Mouse (Mus musculus): ENCODE results near the gene Nrip2. TPM values are rescaled to one million over a fixed set of nuclear protein-coding genes. Genes with fewer than 3 reads are reported as not detected.
"Not testable (repeated sequence)": the region's sequence is repeated elsewhere in the genome, so short reads cannot be mapped to it uniquely, and the experiment has no call there.

Nrip2 gene
- polyA plus RNA-seq, 1 experiment from 2014 or later: 8.3 TPM

GRCm38 (mm10) chr6:128363007-128363825 is 35.9 kb upstream of the Nrip2 start:
- peak; percentile 1; the same call in 1 of the 2 replicates for ATAC-seq
- H3K27me3 ChIP-seq (replicated peaks; ENCODE audit: control insufficient read depth, insufficient read depth, low read length): no peaks in the 10 kb centered on the region
- 1% methylated on average over 42 of the region's 46 CpGs for WGBS
- H3K9me3 ChIP-seq (ENCODE audit: control insufficient read depth, low read length): no peaks in the 10 kb centered on the region
- peaks cover 24% of the 10 kb centered on the region for H3K4me1 ChIP-seq (replicated peaks; ENCODE audit: control insufficient read depth, insufficient read depth, low read length)
- H3K4me2 ChIP-seq (ENCODE audit: low read length): peak overlapping the region; percentile 87
- H3K9ac ChIP-seq (replicated peaks; ENCODE audit: low read depth, low read length): peak overlapping the region; percentile 92
- no peaks in the 10 kb centered on the region for H3K36me3 ChIP-seq (ENCODE audit: control insufficient read depth, insufficient read depth)
- H3K27ac ChIP-seq (ENCODE audit: low read length): peak overlapping the region; percentile 90
- H3K4me3 ChIP-seq (replicated peaks; ENCODE audit: low read length): peak overlapping the region; percentile 94

- WGBS: 79% methylated on average over 6 of the region's 6 CpGs
- H3K4me3 ChIP-seq (replicated peaks; ENCODE audit: low read length): no peak overlapping the region
- ATAC-seq: no peak
- no peaks in the 10 kb centered on the region for H3K36me3 ChIP-seq (ENCODE audit: control insufficient read depth, insufficient read depth)
- no peaks in the 10 kb centered on the region for H3K27me3 ChIP-seq (replicated peaks; ENCODE audit: control insufficient read depth, insufficient read depth, low read length)
- H3K27ac ChIP-seq (ENCODE audit: low read length): no peak overlapping the region
- no peaks in the 10 kb centered on the region for H3K9me3 ChIP-seq (ENCODE audit: control insufficient read depth, low read length)
- peaks cover 20% of the 10 kb centered on the region for H3K4me1 ChIP-seq (replicated peaks; ENCODE audit: control insufficient read depth, insufficient read depth, low read length)
- H3K4me2 ChIP-seq (ENCODE audit: low read length): no peak overlapping the region
- no peak overlapping the region for H3K9ac ChIP-seq (replicated peaks; ENCODE audit: low read depth, low read length)
Observed at GRCm38 (mm10) chr6:128364721-128365120, 34.4 kb upstream of the Nrip2 start.

GRCm38 (mm10) chr6:128366466-128366865 is 32.6 kb upstream of the Nrip2 start:
- 96% methylated on average over 5 of the region's 5 CpGs for WGBS
- no peaks in the 10 kb centered on the region for H3K9me3 ChIP-seq (ENCODE audit: control insufficient read depth, low read length)
- no peak overlapping the region for H3K9ac ChIP-seq (replicated peaks; ENCODE audit: low read depth, low read length)
- peaks cover 11% of the 10 kb centered on the region for H3K4me1 ChIP-seq (replicated peaks; ENCODE audit: control insufficient read depth, insufficient read depth, low read length)
- ATAC-seq: no peak
- H3K27me3 ChIP-seq (replicated peaks; ENCODE audit: control insufficient read depth, insufficient read depth, low read length): no peaks in the 10 kb centered on the region
- no peak overlapping the region for H3K27ac ChIP-seq (ENCODE audit: low read length)
- no peak overlapping the region for H3K4me2 ChIP-seq (ENCODE audit: low read length)
- H3K4me3 ChIP-seq (replicated peaks; ENCODE audit: low read length): no peak overlapping the region
- H3K36me3 ChIP-seq (ENCODE audit: control insufficient read depth, insufficient read depth): no peaks in the 10 kb centered on the region

- Histone ChIP-seq H3K9ac (replicated peaks; ENCODE audit: low read depth, low read length) (no peak overlapping the region), H3K4me1 (replicated peaks; ENCODE audit: control insufficient read depth, insufficient read depth, low read length) (peaks cover 4% of the 10 kb centered on the region; the same call in 1 of the 2 replicates), H3K27ac (ENCODE audit: low read length) (no peak overlapping the region), H3K36me3 (ENCODE audit: control insufficient read depth, insufficient read depth) (no peaks in the 10 kb centered on the region), H3K4me2 (ENCODE audit: low read length) (no peak overlapping the region), H3K27me3 (replicated peaks; ENCODE audit: control insufficient read depth, insufficient read depth, low read length) (no peaks in the 10 kb centered on the region), H3K4me3 (replicated peaks; ENCODE audit: low read length) (no peak overlapping the region), H3K9me3 (ENCODE audit: control insufficient read depth, low read length) (no peaks in the 10 kb centered on the region)
- 93% methylated on average over 5 of the region's 5 CpGs for WGBS
- no peak for ATAC-seq
Observed at GRCm38 (mm10) chr6:128370040-128370439, 29.1 kb upstream of the Nrip2 start.

- no peaks in the 10 kb centered on the region for H3K36me3 ChIP-seq (ENCODE audit: control insufficient read depth, insufficient read depth)
- H3K9me3 ChIP-seq (ENCODE audit: control insufficient read depth, low read length): no peaks in the 10 kb centered on the region
- no peak within 1 kb of the TSS for H3K4me3 ChIP-seq (replicated peaks; ENCODE audit: low read length)
- H3K4me2 ChIP-seq (ENCODE audit: low read length): no peak within 1 kb of the TSS
- no peak within 1 kb of the TSS for H3K27ac ChIP-seq (ENCODE audit: low read length)
- H3K9ac ChIP-seq (replicated peaks; ENCODE audit: low read depth, low read length): no peak within 1 kb of the TSS
- H3K4me1 ChIP-seq (replicated peaks; ENCODE audit: control insufficient read depth, insufficient read depth, low read length): peaks cover 6% of the 10 kb centered on the region; the same call in 1 of the 2 replicates
- WGBS: 5% methylated on average over 6 of the region's 6 CpGs
- ATAC-seq: peak; percentile 86
- no peaks in the 10 kb centered on the region for H3K27me3 ChIP-seq (replicated peaks; ENCODE audit: control insufficient read depth, insufficient read depth, low read length)
Observed at GRCm38 (mm10) chr6:128375192-128375591, 23.9 kb upstream of the Nrip2 start, which contains the start of the genes Tex52 and Gm44596. Gene Tex52 (plus strand): TSS chr6:128375456. Gene Gm44596 (plus strand): TSS chr6:128375503.

- H3K4me3 ChIP-seq (replicated peaks; ENCODE audit: low read length): no peak overlapping the region
- H3K36me3 ChIP-seq (ENCODE audit: control insufficient read depth, insufficient read depth): no peaks in the 10 kb centered on the region
- no peak overlapping the region for H3K4me2 ChIP-seq (ENCODE audit: low read length)
- WGBS: 95% methylated on average over 17 of the region's 17 CpGs
- no peak overlapping the region for H3K27ac ChIP-seq (ENCODE audit: low read length)
- no peak overlapping the region for H3K9ac ChIP-seq (replicated peaks; ENCODE audit: low read depth, low read length)
- H3K9me3 ChIP-seq (ENCODE audit: control insufficient read depth, low read length): no peaks in the 10 kb centered on the region
- no peaks in the 10 kb centered on the region for H3K27me3 ChIP-seq (replicated peaks; ENCODE audit: control insufficient read depth, insufficient read depth, low read length)
- peaks cover 6% of the 10 kb centered on the region; the same call in 1 of the 2 replicates for H3K4me1 ChIP-seq (replicated peaks; ENCODE audit: control insufficient read depth, insufficient read depth, low read length)
- no peak for ATAC-seq
Observed at GRCm38 (mm10) chr6:128376371-128377085, 22.6 kb upstream of the Nrip2 start.

GRCm38 (mm10) chr6:128379636-128380035 is 19.5 kb upstream of the Nrip2 start:
- no peak for ATAC-seq
- H3K4me3 ChIP-seq (replicated peaks; ENCODE audit: low read length): no peak overlapping the region
- no peaks in the 10 kb centered on the region for H3K27me3 ChIP-seq (replicated peaks; ENCODE audit: control insufficient read depth, insufficient read depth, low read length)
- no peaks in the 10 kb centered on the region for H3K36me3 ChIP-seq (ENCODE audit: control insufficient read depth, insufficient read depth)
- H3K27ac ChIP-seq (ENCODE audit: low read length): no peak overlapping the region
- 88% methylated on average over 16 of the region's 16 CpGs for WGBS
- no peak overlapping the region for H3K9ac ChIP-seq (replicated peaks; ENCODE audit: low read depth, low read length)
- peaks cover 6% of the 10 kb centered on the region; the same call in 1 of the 2 replicates for H3K4me1 ChIP-seq (replicated peaks; ENCODE audit: control insufficient read depth, insufficient read depth, low read length)
- H3K4me2 ChIP-seq (ENCODE audit: low read length): no peak overlapping the region
- no peaks in the 10 kb centered on the region for H3K9me3 ChIP-seq (ENCODE audit: control insufficient read depth, low read length)

- H3K4me2 ChIP-seq (ENCODE audit: low read length); H3K27me3 ChIP-seq (replicated peaks; ENCODE audit: control insufficient read depth, insufficient read depth, low read length); H3K9me3 ChIP-seq (ENCODE audit: control insufficient read depth, low read length); H3K27ac ChIP-seq (ENCODE audit: low read length); H3K4me3 ChIP-seq (replicated peaks; ENCODE audit: low read length); H3K36me3 ChIP-seq (ENCODE audit: control insufficient read depth, insufficient read depth); H3K9ac ChIP-seq (replicated peaks; ENCODE audit: low read depth, low read length); H3K4me1 ChIP-seq (replicated peaks; ENCODE audit: control insufficient read depth, insufficient read depth, low read length); ATAC-seq: not testable (repeated sequence)
- 71% methylated on average over 1 of the region's 1 CpGs for WGBS
Observed at GRCm38 (mm10) chr6:128380594-128381167, 18.4 kb upstream of the Nrip2 start.

- no peaks in the 10 kb centered on the region for H3K4me1 ChIP-seq (replicated peaks; ENCODE audit: control insufficient read depth, insufficient read depth, low read length)
- no peak overlapping the region for H3K4me3 ChIP-seq (replicated peaks; ENCODE audit: low read length)
- no peaks in the 10 kb centered on the region for H3K36me3 ChIP-seq (ENCODE audit: control insufficient read depth, insufficient read depth)
- no peak overlapping the region for H3K9ac ChIP-seq (replicated peaks; ENCODE audit: low read depth, low read length)
- no peaks in the 10 kb centered on the region for H3K27me3 ChIP-seq (replicated peaks; ENCODE audit: control insufficient read depth, insufficient read depth, low read length)
- H3K27ac ChIP-seq (ENCODE audit: low read length): no peak overlapping the region
- no peaks in the 10 kb centered on the region for H3K9me3 ChIP-seq (ENCODE audit: control insufficient read depth, low read length)
- 77% methylated on average over 3 of the region's 3 CpGs for WGBS
- H3K4me2 ChIP-seq (ENCODE audit: low read length): no peak overlapping the region
- ATAC-seq: no peak
Observed at GRCm38 (mm10) chr6:128381254-128381653, 17.8 kb upstream of the Nrip2 start.

Measured in forebrain, embryonic 16.5 days (tissue).